Mouse (Mus musculus): ENCODE results near the gene Spry1.

DNA sequence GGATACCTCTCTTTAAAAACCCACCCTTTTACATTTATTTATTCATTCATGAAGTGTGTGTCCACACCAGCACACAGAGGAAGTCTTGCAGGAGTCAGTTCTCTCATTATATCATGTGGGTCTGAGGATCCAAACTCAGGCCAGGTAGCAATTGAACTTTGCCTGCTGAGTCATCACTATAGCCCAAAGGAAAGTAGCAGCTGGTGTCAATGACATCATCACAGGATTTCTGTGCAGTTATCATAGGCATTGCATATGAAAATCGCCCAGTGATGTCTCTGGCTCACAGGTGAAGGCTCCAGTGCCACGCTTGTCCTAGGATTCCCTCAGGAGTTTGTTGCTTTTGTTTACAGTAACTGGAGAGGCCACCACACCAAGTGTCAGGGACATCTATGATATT lies 29.1 kb upstream of the Spry1 start:
- no peak for TF ChIP-seq CTCF (IDR thresholded peaks at IDR 0.05; ENCODE audit: insufficient read depth, low read depth, low read length)
- no peak for TF ChIP-seq POLR2A (IDR thresholded peaks at IDR 0.05; ENCODE audit: insufficient read depth, low read depth, low read length)
